ENCODE assay signal across 8 mouse cellular contexts in the genomic region with DNA sequence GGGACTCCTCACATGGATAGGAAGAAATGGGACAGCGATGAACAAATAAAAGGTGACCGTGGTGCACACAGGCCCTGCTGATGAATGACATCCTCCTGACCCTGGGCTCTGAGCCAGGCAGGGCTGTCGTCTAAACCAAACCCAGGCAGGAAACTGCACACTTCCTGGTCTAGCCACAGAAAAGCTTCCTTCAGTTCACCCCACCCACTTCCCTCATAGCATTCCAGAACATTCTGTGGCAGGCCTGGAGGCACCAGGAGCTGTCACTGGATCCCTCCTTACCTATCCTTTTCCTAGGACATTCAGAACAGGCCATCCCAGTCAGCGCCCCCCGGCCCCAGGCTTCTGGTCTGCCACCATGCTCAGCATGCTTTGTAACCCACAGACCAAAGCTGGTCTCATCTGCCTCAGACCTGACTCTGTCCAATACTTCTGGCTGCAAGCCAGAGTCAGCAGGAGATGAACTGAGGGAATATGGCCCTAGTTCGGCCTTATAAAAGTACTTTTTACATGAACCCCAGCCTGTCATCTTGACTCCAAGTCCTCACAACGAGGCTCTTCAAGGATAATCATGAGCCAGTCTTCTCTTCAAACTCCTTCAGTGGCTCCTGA. TPM values are rescaled to one million over a fixed set of nuclear protein-coding genes. Genes with fewer than 3 reads are reported as not detected.
A peak's percentile ranks its signal among the peaks of the same experiment; 100 is the strongest.
DNase-seq lines count a peak whose midpoint lies in the region; ATAC-seq and TF ChIP-seq lines count a peak whose summit lies in the region.

No protein-coding gene starts in this region.

- no peaks in the 10 kb centered on the region for H3K9me3 ChIP-seq in midbrain, embryonic 16.5 days (replicated peaks; ENCODE audit: control insufficient read depth, low read length, poor library complexity, severe bottlenecking)
- no peaks in the 10 kb centered on the region for H3K9me3 ChIP-seq in midbrain, embryonic 14.5 days (ENCODE audit: control insufficient read depth, low read length)
- H3K9me3 ChIP-seq in heart, embryonic 11.5 days (replicated peaks; ENCODE audit: control insufficient read depth, low read length): no peaks in the 10 kb centered on the region
- H3K9me3 ChIP-seq in kidney, postnatal 0 days (replicated peaks; ENCODE audit: low read length): no peaks in the 10 kb centered on the region

- no peak overlapping the region for H3K9ac ChIP-seq in midbrain, embryonic 16.5 days (ENCODE audit: low read depth, low read length)
- H3K9ac ChIP-seq in midbrain, embryonic 14.5 days (replicated peaks; ENCODE audit: low read length): no peak overlapping the region
- H3K9ac ChIP-seq in heart, embryonic 11.5 days (ENCODE audit: low read depth, low read length): no peak overlapping the region
- no peak overlapping the region for H3K9ac ChIP-seq in kidney, postnatal 0 days (ENCODE audit: low read depth, low read length)

- ATAC-seq in midbrain, embryonic 16.5 days: no peak
- ATAC-seq in midbrain, embryonic 14.5 days (ENCODE audit: low FRiP score, low TSS enrichment): no peak
- peak; percentile 64; the same call in 1 of the 2 replicates for ATAC-seq in heart, embryonic 11.5 days (replicated peaks; ENCODE audit: insufficient number of reproducible peaks, low FRiP score, low TSS enrichment)
- ATAC-seq in kidney, postnatal 0 days (replicated peaks; ENCODE audit: low FRiP score, low read depth): peak; percentile 49
- peak; percentile 80 for ATAC-seq in megakaryocyte, adult 5-6 weeks (ENCODE audit: poor library complexity, severe bottlenecking)

- no peaks in the 10 kb centered on the region for H3K36me3 ChIP-seq in midbrain, embryonic 16.5 days (ENCODE audit: control insufficient read depth, insufficient read depth, low read length)
- no peaks in the 10 kb centered on the region for H3K36me3 ChIP-seq in midbrain, embryonic 14.5 days (ENCODE audit: control insufficient read depth, insufficient read depth, low read length)
- no peaks in the 10 kb centered on the region for H3K36me3 ChIP-seq in heart, embryonic 11.5 days (ENCODE audit: control insufficient read depth, insufficient read depth, low read length)
- no peaks in the 10 kb centered on the region for H3K36me3 ChIP-seq in kidney, postnatal 0 days (ENCODE audit: insufficient read depth, low read length)

- no peak for TF ChIP-seq CTCF in kidney, postnatal 0 days (IDR thresholded peaks at IDR 0.05; ENCODE audit: low read depth)

- H3K27me3 ChIP-seq in midbrain, embryonic 16.5 days (ENCODE audit: control insufficient read depth, insufficient read depth, low read depth, low read length): no peaks in the 10 kb centered on the region
- no peaks in the 10 kb centered on the region for H3K27me3 ChIP-seq in midbrain, embryonic 14.5 days (ENCODE audit: control insufficient read depth, insufficient read depth, low read length)
- H3K27me3 ChIP-seq in heart, embryonic 11.5 days (ENCODE audit: control insufficient read depth, insufficient read depth, low read length): no peaks in the 10 kb centered on the region
- H3K27me3 ChIP-seq in kidney, postnatal 0 days (ENCODE audit: insufficient read depth, low read length): no peaks in the 10 kb centered on the region

- DNase-seq in midbrain, embryonic 14.5 days: no peak
- peak; percentile 86 for DNase-seq in adrenal gland, postnatal 25 days
- DNase-seq in kidney, postnatal 0 days (ENCODE audit: low spot score): peak; percentile 87
- no peak for DNase-seq in right cerebral cortex, adult 18-20 months
- no peak for DNase-seq in layer of hippocampus, postnatal 36 days

- no peak overlapping the region for H3K4me3 ChIP-seq in midbrain, embryonic 16.5 days (ENCODE audit: low read depth, low read length)
- H3K4me3 ChIP-seq in midbrain, embryonic 14.5 days (replicated peaks; ENCODE audit: low read depth, low read length): no peak overlapping the region
- H3K4me3 ChIP-seq in heart, embryonic 11.5 days (ENCODE audit: low read depth, low read length): no peak overlapping the region
- H3K4me3 ChIP-seq in kidney, postnatal 0 days (replicated peaks; ENCODE audit: low read depth, low read length): no peak overlapping the region

- 73% methylated on average over 7 of the region's 7 CpGs for WGBS in midbrain, embryonic 16.5 days
- 76% methylated on average over 7 of the region's 7 CpGs for WGBS in midbrain, embryonic 14.5 days
- WGBS in heart, embryonic 11.5 days (ENCODE audit: insufficient replicate concordance): 54% methylated on average over 7 of the region's 7 CpGs
- 44% methylated on average over 7 of the region's 7 CpGs for WGBS in kidney, postnatal 0 days

- peak overlapping the region; percentile 31; the same call in 1 of the 2 replicates for H3K27ac ChIP-seq in midbrain, embryonic 16.5 days (ENCODE audit: low read length)
- H3K27ac ChIP-seq in midbrain, embryonic 14.5 days (replicated peaks; ENCODE audit: low read depth, low read length): no peak overlapping the region
- peak overlapping the region; percentile 89 for H3K27ac ChIP-seq in heart, embryonic 11.5 days (ENCODE audit: low read depth, low read length)
- H3K27ac ChIP-seq in kidney, postnatal 0 days: peak overlapping the region; percentile 79

- H3K4me2 ChIP-seq in midbrain, embryonic 16.5 days (ENCODE audit: low read length): no peak overlapping the region
- no peak overlapping the region for H3K4me2 ChIP-seq in midbrain, embryonic 14.5 days (ENCODE audit: low read length)
- H3K4me2 ChIP-seq in heart, embryonic 11.5 days: no peak overlapping the region
- 0 out of 2 replicates have a peak overlapping the region, but pooled peaks have one; percentile 2 for H3K4me2 ChIP-seq in kidney, postnatal 0 days (ENCODE audit: low read length)

- peaks cover 6% of the 10 kb centered on the region; the same call in 1 of the 2 replicates for H3K4me1 ChIP-seq in midbrain, embryonic 16.5 days (ENCODE audit: control insufficient read depth, insufficient read depth, low read length)
- H3K4me1 ChIP-seq in midbrain, embryonic 14.5 days (ENCODE audit: control insufficient read depth, insufficient read depth, low read length): peaks cover 8% of the 10 kb centered on the region; the same call in 1 of the 2 replicates
- H3K4me1 ChIP-seq in heart, embryonic 11.5 days (ENCODE audit: control insufficient read depth, insufficient read depth, low read length): peaks cover 41% of the 10 kb centered on the region
- H3K4me1 ChIP-seq in kidney, postnatal 0 days (replicated peaks; ENCODE audit: insufficient read depth, low read length): peaks cover 31% of the 10 kb centered on the region

RNA-seq across cellular contexts. Expression of a gene that starts 2.3 kb away (rescaled TPM):
- polyA plus RNA-seq in midbrain, embryonic 16.5 days (2015; fragmentation: Nextera tagmentation; extraction: Ambion mirVana): 3.4 and 4.9 TPM in 2 replicates
- polyA plus RNA-seq in midbrain, embryonic 14.5 days (2014; fragmentation: Nextera tagmentation; extraction: Ambion mirVana): 1.6 and 2.3 TPM in 2 replicates
- total RNA-seq in adrenal gland, postnatal 25 days (2021): 17.2 and 19.4 TPM in 2 replicates
- polyA plus RNA-seq in heart, embryonic 11.5 days (2014; fragmentation: Nextera tagmentation; extraction: Ambion mirVana): 4.1 and 5.1 TPM in 2 replicates
- 14.5 and 15.4 TPM in 2 replicates for polyA plus RNA-seq in kidney, postnatal 0 days (2015; fragmentation: Nextera tagmentation; extraction: Ambion mirVana)
- total RNA-seq in megakaryocyte, adult 5-6 weeks (2015): 0.49 and 0.84 TPM in 2 replicates
- 1.3 TPM in 1 of 2 replicates, not detected in the other for total RNA-seq in megakaryocyte, adult 5-6 weeks (2017)
- 1 to 10 TPM; 6.6 to 8.6 TPM for total RNA-seq in layer of hippocampus, postnatal 36 days (2021)

Comparison
In these comparisons a context has a peak if more than half of its experiments do, and no peak if none do; other contexts are left out.
1. ATAC-seq: peak in heart, embryonic 11.5 days (single experiment), kidney, postnatal 0 days (single experiment) and megakaryocyte, adult 5-6 weeks (single experiment); none in midbrain, embryonic 16.5 days (single experiment) and midbrain, embryonic 14.5 days (single experiment).
2. DNase-seq: peak in adrenal gland, postnatal 25 days (single experiment) and kidney, postnatal 0 days (single experiment); none in midbrain, embryonic 14.5 days (single experiment), right cerebral cortex, adult 18-20 months (single experiment) and layer of hippocampus, postnatal 36 days (0 of 2).